Mouse (Mus musculus): Measurements from ENCODE around the gene Rho. TPM values are rescaled to one million over a fixed set of nuclear protein-coding genes. Genes with fewer than 3 reads are reported as not detected.

Gene Rho
- total RNA-seq (2021), result under 1 TPM in 1 of 2 experiments, not detected in 1; 0.20 TPM
- long read RNA-seq, experiment 1, result 0 reads
- long read RNA-seq, experiment 2, result 0 reads

GRCm38 (mm10) chr6:115931639-115932038 lies at the start of gene Rho:
Gene Rho, plus strand, starts transcription at chr6:115931748.
- no peak for DNase-seq

GRCm38 (mm10) chr6:115884018-115884417 lies 47.5 kb upstream of the Rho start:
- no peak for DNase-seq

- DNase-seq, result no peak
These were observed 44.7 kb upstream of the Rho start for GRCm38 (mm10) chr6:115886894-115887293.

GRCm38 (mm10) chr6:115888296-115888695 lies 43.3 kb upstream of the Rho start:
- no peak for DNase-seq

GRCm38 (mm10) chr6:115890601-115891000 lies 40.9 kb upstream of the Rho start:
- no peak for DNase-seq

- no peak for DNase-seq
These were observed 40.5 kb upstream of the Rho start for GRCm38 (mm10) chr6:115891061-115891460.

- DNase-seq, result peak; percentile 32
These were observed 40.0 kb upstream of the Rho start for GRCm38 (mm10) chr6:115891497-115892061.

- DNase-seq, result no peak
These were observed 39.2 kb upstream of the Rho start for GRCm38 (mm10) chr6:115892363-115892762.

GRCm38 (mm10) chr6:115896346-115896745 lies 35.2 kb upstream of the Rho start:
- DNase-seq, result no peak

GRCm38 (mm10) chr6:115897117-115897516 lies 34.4 kb upstream of the Rho start:
- DNase-seq, result peak; percentile 73

GRCm38 (mm10) chr6:115897926-115898520 lies 33.5 kb upstream of the Rho start:
- DNase-seq, result no peak

- DNase-seq, result peak; percentile 72
These were observed 30.5 kb upstream of the Rho start for GRCm38 (mm10) chr6:115901062-115901461.

- peak; percentile 63 for DNase-seq
These were observed 30.0 kb upstream of the Rho start for GRCm38 (mm10) chr6:115901489-115901931.

GRCm38 (mm10) chr6:115902545-115902944 lies 29.0 kb upstream of the Rho start:
- DNase-seq, result no peak

GRCm38 (mm10) chr6:115905568-115905967 lies 26.0 kb upstream of the Rho start:
- no peak for DNase-seq

- no peak for DNase-seq
These were observed 25.1 kb upstream of the Rho start for GRCm38 (mm10) chr6:115906455-115906854.

- no peak for DNase-seq
These were observed 24.7 kb upstream of the Rho start for GRCm38 (mm10) chr6:115906871-115907270.

GRCm38 (mm10) chr6:115908421-115908982 lies 23.0 kb upstream of the Rho start:
- DNase-seq, result no peak

- DNase-seq, result no peak
These were observed 22.5 kb upstream of the Rho start for GRCm38 (mm10) chr6:115909052-115909451.

- DNase-seq, result peak; percentile 63
These were observed 21.6 kb upstream of the Rho start for GRCm38 (mm10) chr6:115909940-115910339.

GRCm38 (mm10) chr6:115911763-115912162 lies 19.8 kb upstream of the Rho start:
- DNase-seq, result no peak

- no peak for DNase-seq
These were observed 18.1 kb upstream of the Rho start for GRCm38 (mm10) chr6:115913482-115913881.

- no peak for DNase-seq
These were observed 16.9 kb upstream of the Rho start for GRCm38 (mm10) chr6:115914511-115915202.
